Mouse (Mus musculus) left cerebral cortex, postnatal 4 days (tissue): ENCODE results near the gene Sec14l1. TPM values are rescaled to one million over a fixed set of nuclear protein-coding genes. Genes with fewer than 3 reads are reported as not detected.

Experiments used
- DNase-seq: peaks from one replicate; pipeline ENCODE4 v3.0.0-alpha.2; 2022
- intact Hi-C: fragments of 180-260 bp; cut with DNase I; formaldehyde crosslinking; loops from one replicate; pipeline ENCODE4 v1.15.1; 2025
- total RNA-seq, 2 experiments: library from RNA; stranded (reverse); gene quantifications; 2 replicates each; pipeline ENCODE4 v1.2.3; 2021

Gene Sec14l1
- total RNA-seq, 2 experiments from 2014 or later = 127 to 130 TPM

DNA sequence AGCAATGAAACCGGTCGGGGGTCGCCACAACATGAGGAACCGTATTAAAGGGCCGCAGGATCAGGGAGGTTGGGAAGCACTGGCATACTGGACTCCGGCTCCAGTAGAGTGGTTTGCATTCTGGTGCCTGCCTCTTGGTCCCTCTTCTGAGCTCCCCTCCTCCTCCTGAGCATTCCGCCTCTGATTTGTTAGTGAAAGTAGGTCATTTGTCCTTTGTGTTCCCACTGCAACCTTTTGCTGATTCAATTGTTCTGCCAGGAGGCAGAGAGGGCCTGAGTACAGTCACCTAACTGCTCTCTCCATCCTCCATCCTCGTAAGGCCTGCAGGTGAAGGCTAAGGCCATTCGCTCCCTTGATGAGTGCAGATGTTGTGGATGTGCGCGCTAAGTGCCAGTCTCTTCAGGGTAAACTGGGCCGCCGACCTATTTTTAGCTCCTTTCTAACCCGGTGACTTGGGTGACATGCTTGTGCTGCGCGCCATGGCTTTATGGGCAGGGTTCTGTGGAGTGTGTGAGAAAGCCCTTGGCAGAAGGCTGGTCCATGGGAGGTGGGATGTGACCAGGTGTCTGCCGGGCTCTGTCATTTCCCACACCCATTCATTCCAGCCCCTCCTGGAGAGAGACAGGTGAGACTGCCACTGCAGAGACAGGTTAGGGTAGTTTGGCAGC is 8.6 kb downstream of the Sec14l1 start:
- intact Hi-C loops = no loop called here
- no peak for DNase-seq

DNA sequence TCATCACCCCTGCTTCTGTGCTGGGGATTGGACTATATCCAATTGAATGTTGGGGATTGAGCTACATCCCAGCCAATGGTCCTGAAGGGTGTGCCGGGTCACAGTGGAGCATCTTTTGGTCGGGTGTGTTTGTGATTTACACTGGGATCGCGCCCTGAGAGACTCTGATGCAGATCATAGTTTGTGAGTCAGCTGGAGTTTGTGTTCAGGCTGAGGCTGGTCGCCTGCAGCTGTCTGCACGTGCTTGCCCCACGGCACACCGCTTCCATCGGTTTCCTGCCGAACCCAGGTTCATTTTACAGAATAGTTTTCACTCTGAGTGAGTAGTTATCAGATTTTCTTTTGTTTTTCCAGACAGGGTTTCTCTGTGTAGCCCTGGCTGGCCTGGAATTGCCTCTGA is 9.6 kb downstream of the Sec14l1 start:
- intact Hi-C loops = no loop called here
- DNase-seq = no peak

DNA sequence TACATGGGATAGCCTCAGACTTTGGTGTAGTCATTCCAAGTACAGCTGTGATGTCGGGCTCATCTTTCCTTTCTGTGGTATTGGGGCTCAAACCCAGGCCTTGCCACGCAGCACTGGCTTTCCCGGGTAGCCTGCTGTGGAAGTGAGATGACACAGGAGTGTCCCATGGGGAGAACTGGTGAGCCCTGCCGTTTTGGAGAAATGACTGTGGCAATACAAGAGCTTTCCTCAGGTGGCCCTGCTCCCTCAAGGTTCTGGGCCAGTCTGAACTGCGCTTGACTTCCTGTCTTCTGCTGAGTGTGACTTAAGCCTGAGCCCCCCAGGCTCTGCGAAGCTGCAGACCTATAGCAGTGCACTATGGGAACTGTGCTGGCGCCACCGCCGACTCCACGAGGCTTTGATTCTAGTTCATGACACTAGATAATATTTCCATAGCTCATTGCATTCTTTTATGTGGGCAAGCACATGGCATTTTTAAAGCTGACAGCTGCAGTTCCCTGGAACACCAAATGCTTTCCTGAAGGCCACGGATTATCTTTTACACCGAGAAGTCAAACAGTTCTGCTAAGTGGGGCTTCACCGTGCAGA is 12.4 kb downstream of the Sec14l1 start:
- no peak for DNase-seq
- intact Hi-C loops = no loop called here

DNA sequence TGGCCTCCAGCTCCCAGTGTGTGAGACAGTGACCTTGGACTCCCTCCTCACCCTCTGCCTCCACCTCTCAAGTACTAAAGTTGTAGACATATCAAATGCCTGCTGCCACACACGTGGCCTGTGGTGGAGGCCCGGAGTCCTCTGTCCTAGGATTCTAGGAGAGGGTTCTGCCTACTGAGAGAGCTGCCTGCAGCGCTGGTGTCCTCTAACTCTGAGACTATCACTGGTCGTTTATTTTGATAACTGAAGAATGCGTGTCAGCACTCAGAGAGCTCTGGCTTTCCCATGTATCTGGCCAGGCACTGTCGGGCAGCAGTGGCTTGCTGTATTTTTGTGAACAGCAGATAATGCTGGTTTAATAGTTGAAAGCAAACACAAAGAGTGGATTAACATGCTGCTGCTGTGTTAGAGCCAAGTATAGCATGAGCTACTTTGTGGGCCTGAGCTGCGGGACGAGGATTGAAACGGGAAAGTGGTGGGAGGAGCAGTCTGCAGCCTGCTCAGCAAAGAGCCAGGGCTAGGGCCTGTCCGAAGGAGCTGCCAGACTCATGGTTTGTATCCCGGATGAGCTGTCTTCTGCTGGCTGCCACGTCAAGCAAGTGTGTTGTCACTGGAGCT is 13.1 kb downstream of the Sec14l1 start:
- intact Hi-C loops = no loop called here
- DNase-seq = no peak

DNA sequence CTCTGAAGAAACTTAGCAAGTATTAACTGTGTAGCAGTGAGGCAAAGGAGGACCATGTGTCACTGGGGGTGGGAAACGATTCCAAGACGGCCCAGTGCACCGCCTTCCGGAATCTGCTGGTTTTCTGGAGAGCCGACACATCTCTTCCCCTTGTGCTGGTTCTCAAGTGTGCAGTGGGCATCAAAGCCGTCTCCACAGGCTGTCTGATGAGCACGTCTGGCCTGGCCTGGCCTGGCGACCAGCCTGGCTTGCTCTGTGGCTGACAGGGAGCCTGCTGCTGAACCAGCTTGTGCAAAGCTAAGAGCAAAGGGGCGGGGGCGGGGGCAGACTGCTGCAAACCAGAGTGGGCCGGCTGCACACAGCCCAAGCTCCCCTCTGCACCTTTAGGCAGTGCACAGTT is 14.5 kb downstream of the Sec14l1 start:
- intact Hi-C loops = no loop called here
- DNase-seq = peak; percentile 92

DNA sequence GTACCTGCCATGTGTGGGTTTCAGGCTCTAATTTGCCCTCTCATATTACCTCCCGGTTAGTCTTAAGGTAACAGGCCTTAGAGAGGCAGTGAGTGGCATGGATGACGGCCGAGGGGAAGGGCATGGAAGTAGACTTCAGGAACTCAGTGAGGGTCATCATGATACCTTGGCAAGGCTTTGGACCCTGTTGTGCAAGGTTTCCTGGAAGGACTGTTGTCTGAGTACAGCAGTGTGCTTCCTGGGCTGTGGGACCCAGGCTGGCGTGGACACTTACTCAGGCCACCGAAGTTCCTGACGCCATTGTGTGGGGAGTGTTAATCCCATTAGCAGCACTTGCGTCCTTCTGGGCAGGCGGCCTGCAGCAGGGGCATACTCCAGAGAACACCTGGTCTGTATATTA is 15.1 kb downstream of the Sec14l1 start:
- no peak for DNase-seq
- intact Hi-C loops = loop anchor here (10.0 kb wide), 1 partner anchor 55 kb away; no protein-coding TSS in a partner anchor

DNA sequence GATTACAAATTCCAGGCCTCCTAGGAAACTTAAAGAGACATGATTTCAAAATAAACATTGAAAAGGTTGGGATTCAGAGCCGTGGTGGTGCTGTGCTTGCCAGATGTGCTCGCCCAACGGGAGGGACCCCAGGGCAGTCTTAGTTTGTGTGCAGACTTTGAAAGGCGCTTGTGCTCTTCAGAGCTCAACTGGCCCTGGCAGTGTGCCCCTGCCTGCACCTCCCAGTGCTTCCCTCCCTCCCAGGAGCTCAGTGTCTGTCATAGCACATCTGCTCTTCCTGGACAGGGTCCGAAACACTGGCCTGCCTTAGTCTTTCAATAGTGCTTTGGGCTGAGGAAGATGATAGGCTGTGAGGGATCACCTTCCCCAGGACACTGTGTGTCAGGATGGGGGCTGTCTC is 15.9 kb downstream of the Sec14l1 start:
- intact Hi-C loops = loop anchor here (10.0 kb wide), 1 partner anchor 56 kb away; no protein-coding TSS in a partner anchor
- DNase-seq = peak; percentile 69

DNA sequence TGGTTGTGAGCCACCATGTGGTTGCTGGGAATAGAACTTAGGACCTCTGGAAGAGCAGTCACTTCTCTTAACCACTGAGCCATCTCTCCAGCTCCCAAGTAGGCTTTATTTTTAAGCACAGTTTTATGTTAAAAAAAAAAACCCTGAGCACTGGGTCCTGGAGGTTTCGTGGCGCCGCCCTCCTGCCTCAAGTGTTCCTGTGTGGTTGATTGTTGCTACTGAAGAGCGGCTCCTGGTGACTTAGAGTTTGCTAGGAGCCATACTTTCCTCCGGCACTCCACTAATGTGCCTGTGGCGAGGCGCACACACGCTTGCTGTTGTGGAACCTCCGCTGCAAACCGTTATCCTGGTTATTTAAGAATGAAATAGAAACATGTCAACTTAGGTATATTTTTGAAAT is 16.5 kb downstream of the Sec14l1 start:
- intact Hi-C loops = loop anchor here (10.0 kb wide), 1 partner anchor 57 kb away; no protein-coding TSS in a partner anchor

DNA sequence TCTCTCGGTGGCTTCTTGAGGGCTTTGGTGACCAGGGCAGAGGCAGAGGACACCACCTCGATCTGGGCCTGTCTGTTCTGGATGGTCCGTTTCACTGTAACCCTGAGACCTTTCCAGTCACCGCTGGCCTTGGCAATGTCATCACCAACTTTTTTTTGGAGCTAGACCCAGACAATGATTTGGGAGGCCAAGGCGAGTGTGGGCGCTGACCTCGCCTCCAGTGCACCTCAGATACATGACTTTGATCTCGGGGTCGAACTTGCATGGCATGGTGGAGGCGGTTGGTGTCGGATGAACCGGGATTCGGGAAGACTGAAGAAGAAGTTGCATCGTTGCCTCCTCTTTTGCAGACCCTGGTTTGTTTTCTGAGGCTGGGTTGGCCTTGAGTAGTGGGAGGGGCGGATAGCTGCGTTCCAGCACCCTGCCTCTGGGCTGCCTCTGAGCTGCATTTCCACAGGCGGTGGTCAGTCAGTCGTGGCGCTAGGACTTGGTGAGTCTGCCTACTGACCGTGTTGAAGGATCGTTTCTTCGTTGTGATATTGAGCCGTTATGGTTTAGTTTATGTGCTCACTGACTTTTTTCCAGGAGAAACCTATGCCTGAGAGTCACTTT is 19.9 kb downstream of the Sec14l1 start:
- no peak for DNase-seq
- intact Hi-C loops = loop anchor here (10.0 kb wide), 1 partner anchor 60 kb away; no protein-coding TSS in a partner anchor

More for the DNA sequence above, 16.5 kb downstream of the Sec14l1 start:
- no peak for DNase-seq

DNA sequence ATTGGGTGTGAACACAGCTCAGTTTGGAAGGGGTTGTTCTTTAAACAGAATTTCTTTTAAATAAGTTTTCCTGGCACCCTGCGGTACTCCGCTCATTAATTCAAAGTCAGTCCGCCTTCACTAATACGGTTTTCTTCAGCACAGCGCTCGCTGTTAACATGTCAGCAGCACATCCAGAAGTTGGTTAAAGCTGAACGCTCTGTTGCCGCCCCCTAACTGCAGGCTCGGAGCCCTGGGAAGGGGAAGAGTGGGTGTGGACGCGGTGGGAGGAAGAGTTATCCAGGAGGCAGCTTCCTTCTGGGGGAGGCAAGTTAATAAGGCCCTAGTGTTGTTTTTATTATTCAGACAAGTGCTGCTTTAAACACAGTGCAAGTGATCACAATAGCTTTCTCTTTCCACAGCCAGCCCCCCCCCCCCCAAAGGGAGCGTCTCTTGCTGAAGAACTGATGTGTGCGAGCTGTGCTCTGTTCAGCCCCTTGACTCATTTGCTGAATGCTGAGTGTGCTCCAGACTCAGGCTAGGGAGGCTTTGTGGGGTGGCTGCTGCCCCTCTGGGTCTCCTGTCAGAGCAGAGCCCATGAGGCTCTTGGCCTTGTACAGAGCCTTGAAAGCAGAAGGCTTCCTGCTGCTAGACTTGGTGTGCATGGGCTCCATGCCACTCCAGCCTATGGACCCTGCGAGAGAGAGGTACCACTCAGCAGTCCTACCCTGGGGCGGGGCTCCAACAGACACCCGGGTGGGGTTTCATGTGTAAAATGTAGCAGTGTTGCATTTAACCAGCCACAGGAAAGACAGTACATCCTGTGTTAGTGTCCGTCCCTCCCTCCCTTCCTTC is 20.7 kb downstream of the Sec14l1 start:
- no peak for DNase-seq
- intact Hi-C loops = loop anchor here (10.0 kb wide), 1 partner anchor 61 kb away; no protein-coding TSS in a partner anchor

DNA sequence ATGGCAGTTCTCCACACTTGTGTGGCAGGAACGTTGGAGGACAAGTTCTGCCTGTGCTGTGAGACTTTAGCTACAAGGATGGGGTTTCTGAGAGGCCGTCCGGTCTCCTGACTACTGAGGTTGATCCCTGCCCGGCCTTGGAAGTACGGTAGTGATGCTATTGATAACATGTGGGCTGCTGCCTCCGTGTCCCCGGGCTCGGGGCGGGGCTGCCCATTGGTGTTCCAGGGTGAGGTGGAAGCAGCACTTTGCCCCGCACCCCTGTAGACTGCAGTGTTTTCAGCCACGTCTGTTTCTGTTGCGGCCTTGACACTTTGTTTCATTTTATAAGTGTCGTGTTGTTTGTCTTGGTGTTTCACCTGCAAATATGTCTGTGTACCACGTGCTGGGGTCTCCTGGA is 21.9 kb downstream of the Sec14l1 start:
- no peak for DNase-seq
- intact Hi-C loops = loop anchor here (10.0 kb wide), 1 partner anchor 62 kb away; no protein-coding TSS in a partner anchor

DNA sequence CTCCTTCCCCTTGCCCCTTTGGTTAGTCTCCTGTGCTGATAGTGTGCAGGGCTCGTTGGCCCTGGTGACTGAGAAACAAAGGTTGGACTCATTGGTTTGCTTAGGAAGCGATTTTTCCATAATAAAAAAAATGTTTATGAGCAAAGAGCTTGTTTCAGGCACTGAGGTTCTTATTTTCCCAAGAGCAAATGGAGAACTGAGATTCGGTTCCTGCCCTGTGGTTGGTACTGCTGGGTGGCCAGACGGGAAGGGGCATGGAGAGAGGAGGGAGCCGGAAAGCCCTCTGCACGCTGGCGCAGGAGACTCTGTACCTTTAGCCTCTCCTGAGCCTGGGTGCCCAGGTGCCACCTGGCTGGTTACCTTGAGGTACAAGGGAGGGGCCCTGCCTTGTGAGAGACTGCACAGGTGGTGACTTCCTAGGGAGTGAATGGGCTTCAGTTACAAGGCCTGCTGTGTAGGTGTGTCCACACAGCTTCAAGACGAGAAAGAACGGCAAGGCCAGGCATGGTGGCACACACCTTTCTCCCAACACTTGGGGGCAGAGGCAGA is 23.3 kb downstream of the Sec14l1 start:
- intact Hi-C loops = loop anchor here (10.0 kb wide), 1 partner anchor 63 kb away; no protein-coding TSS in a partner anchor
- DNase-seq = no peak

DNA sequence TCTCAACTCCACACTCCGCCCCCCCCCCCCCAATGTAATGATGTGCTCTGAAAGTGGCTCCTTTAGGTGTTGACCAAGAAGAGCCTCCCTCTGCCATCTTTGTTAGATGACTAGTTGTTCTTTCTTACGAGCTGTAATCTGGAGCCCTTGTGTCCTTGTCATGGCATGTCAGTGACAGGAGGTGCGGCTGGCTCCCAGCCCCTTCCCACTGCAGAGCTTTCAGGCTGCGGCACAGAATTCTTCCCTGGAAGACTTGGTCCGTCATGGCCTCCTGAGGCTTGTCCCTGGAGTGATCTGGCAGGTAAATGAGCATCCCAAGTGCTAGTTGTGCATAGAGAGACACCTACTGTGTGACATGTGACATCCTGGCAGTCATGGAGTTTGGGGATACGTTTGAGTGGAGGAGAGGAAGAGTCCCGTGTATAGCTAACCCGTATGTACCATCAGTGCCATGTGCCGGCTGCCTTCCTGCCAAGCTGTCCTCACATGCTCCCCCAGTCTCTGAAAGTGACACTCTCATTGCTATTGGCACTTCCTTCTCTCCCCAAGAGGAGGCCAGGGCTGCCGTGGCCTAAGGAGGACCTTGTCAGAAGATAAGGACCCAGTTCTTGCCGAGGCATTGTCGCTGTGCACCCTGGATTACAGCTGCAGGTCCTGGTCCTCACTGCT is 24.0 kb downstream of the Sec14l1 start:
- DNase-seq = no peak
- intact Hi-C loops = loop anchor here (10.0 kb wide), 1 partner anchor 64 kb away; no protein-coding TSS in a partner anchor

DNA sequence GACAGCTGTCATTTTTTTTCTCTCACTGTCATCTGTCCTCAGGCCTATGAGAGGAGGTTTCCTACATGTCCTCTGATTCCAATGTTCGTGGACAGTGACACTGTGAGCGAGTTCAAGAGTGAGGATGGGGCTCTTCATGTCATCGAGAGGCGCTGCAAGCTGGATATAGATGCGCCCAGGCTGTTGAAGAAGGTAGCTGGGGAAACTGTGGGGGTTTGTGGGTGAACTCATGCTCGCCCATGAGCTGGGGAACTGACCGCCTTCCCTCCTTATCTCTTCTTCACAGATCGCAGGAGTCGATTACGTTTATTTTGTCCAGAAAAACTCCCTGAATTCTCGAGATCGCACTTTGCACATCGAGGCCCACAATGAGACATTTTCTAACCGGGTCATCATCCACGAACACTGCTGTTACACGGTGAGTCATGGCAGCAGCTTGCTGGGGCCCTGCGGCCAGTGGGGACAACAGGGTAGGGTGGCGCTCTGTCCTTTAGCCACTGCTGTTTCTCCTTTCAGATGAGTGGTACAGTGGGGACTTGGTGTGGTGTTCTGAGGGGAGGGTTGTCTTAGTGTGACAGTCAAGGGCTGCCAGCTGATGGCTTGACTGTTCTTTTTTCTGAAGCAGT is 26.5 kb downstream of the Sec14l1 start:
- DNase-seq = no peak
- intact Hi-C loops = no loop called here

DNA sequence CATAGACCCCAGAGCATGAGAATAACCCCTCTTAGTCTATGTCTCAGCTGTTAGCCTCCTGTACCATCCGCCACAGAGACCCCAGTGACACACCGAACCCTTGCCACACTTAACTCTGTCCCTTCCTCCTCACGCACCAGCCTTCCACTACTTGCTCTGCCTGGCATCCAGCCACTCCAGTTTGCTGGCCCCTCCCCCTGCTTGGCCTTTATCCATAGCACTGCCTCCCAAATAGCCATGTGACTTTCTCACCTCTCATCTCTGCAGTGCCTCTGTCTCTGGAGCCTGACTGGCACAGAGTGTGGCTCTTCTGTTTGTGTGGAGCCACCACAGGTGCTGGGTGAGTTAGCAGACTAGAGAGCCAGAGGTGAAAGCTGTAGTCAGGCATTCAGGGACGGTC is 27.5 kb downstream of the Sec14l1 start:
- intact Hi-C loops = no loop called here
- no peak for DNase-seq

DNA sequence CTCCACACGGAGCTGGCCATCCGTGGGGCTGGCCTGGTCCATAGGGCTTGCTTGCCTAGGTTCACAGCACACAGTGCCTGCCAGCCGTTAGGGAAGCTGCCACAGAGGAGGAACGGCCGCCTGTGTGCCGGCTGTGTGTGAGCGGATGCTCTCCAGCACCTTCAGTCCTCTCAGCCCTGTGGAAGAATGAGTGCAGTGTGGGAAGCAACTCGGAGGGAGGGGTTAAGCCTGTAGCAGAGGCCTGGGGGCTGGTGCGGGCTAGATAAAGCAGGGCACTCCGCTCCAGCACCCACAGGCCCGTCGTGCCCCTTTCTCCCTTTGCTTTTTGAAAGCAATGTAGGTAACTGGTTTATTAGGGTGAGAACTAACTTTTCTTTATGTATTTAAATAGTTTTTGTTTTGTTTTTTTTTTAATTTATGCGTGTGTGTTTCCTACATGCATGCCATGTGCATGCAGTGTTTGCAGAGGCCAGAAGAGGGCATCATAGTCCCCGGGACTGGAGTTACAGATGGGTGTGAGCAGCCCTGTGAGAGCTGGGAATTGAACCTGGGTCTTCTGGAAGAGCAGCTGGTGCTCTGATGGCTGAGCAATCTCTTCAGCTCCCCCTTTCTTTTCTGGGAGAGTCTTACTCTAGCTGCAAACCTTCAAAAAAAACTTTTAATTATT is 30.6 kb downstream of the Sec14l1 start:
- DNase-seq = no peak
- intact Hi-C loops = no loop called here

DNA sequence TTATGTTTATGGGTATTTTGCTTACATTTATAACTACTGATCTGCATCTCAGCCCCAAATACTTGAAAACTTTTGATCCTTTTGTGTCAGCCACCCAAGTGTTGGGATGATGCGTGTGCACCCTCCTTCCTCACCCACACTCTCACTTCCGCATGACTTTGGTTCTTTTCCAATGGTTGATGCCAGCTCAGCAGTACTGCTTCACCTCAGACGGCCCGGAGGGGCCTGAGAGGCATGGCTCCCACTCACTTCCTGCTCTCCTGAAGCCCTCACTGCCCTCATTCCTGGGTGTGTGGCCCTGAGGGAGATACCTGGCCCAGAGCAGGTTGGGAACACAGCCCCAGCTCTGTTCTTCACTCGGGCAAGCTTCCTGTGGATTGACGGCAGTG is 31.1 kb downstream of the Sec14l1 start:
- DNase-seq = no peak
- intact Hi-C loops = no loop called here

DNA sequence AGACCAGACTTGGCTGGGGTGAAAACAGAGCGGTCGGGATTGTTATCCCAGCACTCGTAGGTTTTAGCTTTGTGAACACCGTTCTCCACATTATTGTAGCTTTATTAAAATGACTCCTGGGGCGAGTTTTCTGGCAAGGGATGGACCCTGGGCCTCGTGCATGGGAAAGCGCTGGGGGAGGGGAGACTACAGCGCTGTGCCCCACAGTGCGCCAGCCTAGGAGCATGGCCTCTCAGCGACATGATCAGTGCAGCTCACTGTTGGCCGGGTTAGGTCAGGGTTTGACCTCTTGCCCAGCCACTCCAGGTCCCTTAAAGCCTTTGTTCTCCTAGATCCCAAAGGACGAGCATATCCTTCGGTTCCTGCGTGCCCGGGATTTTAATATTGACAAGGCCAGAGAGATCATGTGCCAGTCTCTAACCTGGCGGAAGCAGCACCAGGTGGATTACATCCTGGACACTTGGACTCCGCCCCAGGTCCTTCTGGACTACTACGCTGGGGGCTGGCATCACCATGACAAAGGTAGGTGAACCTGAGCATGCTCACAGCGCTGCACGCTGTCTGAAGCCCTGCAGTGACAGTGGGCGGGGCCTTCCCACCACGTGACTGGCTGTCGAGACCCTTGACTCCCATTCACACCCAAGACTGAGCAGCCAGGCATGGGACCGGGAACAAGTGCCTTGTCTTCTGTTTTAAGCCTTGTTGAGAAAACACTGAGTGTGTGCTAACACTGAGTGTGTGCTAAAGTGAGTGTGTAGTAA is 32.0 kb downstream of the Sec14l1 start:
- no peak for DNase-seq
- intact Hi-C loops = no loop called here
